Mouse (Mus musculus) liver, adult 10 weeks (tissue): ENCODE measurements around the gene Vmn1r52. TPM values are rescaled to one million over a fixed set of nuclear protein-coding genes. Genes with fewer than 3 reads are reported as not detected.

Experiments used
- polyA plus RNA-seq: library from polyadenylated mRNA; stranded (reverse); fragments of 350-450 nt; fragmentation: Illumina TruSeq; extraction: RNeasy Lipid Tissue Mini Kit (QIAGEN cat#74804); gene quantifications from one replicate; pipeline ENCODE4 v1.2.3, GENCODE M21; 2014; ENCODE audit warnings: low read depth, low replicate concordance

Gene Vmn1r52
- polyA plus RNA-seq, result not detected

DNA sequence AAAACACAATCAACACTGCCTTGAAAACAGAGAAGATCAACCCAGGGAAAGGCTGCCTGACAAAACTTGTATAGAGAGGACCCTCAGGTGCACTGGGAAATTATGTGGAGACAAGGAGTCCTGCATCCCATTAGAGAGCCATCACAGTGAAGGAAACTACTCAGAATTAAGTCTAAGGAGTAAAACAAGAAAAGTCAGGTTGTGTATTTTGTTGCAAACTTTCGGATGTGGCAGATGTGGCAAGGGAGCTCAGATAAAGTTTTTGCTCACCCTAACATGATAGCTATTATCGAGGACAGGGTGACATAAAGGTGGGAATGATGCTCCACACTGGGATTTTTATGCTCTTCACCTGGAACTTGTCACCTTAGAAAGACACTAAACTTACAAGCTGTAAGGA is at the start of gene Vmn1r52:
Gene Vmn1r52 (plus strand): TSS at position 301 of the 400 bp plus-strand sequence.

GRCm38 (mm10) chr6:90202493-90202892 is 27.9 kb downstream of the Vmn1r52 start, which contains the start of gene V1ra8:
Gene V1ra8, plus strand, starts transcription at chr6:90202793.

DNA sequence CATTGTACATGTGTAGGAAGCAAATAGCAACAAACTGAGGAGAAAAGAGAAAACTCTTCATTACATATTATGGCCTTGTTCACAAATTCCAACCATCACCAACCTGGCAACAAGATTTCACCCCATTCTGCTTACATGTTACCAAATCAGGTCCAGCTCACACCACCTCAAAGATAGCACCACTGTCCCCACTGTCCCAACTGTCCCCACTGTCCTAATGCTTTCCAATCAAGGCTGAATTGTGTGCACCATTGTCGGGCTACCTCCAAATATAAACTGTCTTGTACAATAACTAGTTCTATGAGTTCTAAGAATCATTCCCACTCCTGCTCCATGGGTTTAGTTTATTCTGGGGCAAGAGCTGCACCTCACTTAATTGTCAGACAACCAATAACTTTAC is 49.7 kb downstream of the Vmn1r52 start, which contains the start of gene Vmn1r53:
Gene Vmn1r53 (minus strand): TSS at position 101 of the 400 bp plus-strand sequence.

Other genes starting within 250 kb of the Vmn1r52 start
- not detected for gene Vmn1r45, start 234.2 kb upstream of the Vmn1r52 start, polyA plus RNA-seq
- not detected for gene Vmn1r46, start 205.5 kb upstream of the Vmn1r52 start, polyA plus RNA-seq
- not detected for gene Vmn1r47, start 158.7 kb upstream of the Vmn1r52 start, polyA plus RNA-seq
- gene Vmn1r48, start 138.0 kb upstream of the Vmn1r52 start, polyA plus RNA-seq, result not detected
- gene Vmn1r49, start 96.3 kb upstream of the Vmn1r52 start, polyA plus RNA-seq, result not detected
- not detected for gene Vmn1r50, start 73.4 kb upstream of the Vmn1r52 start, polyA plus RNA-seq
- gene Vmn1r51, start 52.2 kb upstream of the Vmn1r52 start, polyA plus RNA-seq, result not detected
- not detected for gene V1ra8, start 28.0 kb downstream of the Vmn1r52 start, polyA plus RNA-seq
- not detected for gene Vmn1r53, start 49.6 kb downstream of the Vmn1r52 start, polyA plus RNA-seq
- gene Vmn1r54, start 71.5 kb downstream of the Vmn1r52 start, polyA plus RNA-seq, result not detected
- not detected for gene BC048671, start 126.4 kb downstream of the Vmn1r52 start, polyA plus RNA-seq
- gene Chst13, start 150.4 kb downstream of the Vmn1r52 start, polyA plus RNA-seq, result 1.4 TPM
- 113 TPM for gene Uroc1, start 158.5 kb downstream of the Vmn1r52 start, polyA plus RNA-seq
- 5.2 TPM for gene Zxdc, start 194.7 kb downstream of the Vmn1r52 start, polyA plus RNA-seq